Mouse (Mus musculus): Measurements from ENCODE around the gene Sertad1. TPM values are rescaled to one million over a fixed set of nuclear protein-coding genes. Genes with fewer than 3 reads are reported as not detected.

Gene Sertad1
- total RNA-seq (2021), result 1 to 10 TPM; 6.8 to 7.5 TPM
- long read RNA-seq, experiment 1, partial matches to known transcripts, result 0 of 5 reads
- long read RNA-seq, experiment 1, other reads (novel, unspliced or antisense), result 3 of 5 reads
- long read RNA-seq, experiment 2, partial matches to known transcripts, result 0 of 9 reads
- long read RNA-seq, experiment 2, other reads (novel, unspliced or antisense), result 7 of 9 reads

DNA sequence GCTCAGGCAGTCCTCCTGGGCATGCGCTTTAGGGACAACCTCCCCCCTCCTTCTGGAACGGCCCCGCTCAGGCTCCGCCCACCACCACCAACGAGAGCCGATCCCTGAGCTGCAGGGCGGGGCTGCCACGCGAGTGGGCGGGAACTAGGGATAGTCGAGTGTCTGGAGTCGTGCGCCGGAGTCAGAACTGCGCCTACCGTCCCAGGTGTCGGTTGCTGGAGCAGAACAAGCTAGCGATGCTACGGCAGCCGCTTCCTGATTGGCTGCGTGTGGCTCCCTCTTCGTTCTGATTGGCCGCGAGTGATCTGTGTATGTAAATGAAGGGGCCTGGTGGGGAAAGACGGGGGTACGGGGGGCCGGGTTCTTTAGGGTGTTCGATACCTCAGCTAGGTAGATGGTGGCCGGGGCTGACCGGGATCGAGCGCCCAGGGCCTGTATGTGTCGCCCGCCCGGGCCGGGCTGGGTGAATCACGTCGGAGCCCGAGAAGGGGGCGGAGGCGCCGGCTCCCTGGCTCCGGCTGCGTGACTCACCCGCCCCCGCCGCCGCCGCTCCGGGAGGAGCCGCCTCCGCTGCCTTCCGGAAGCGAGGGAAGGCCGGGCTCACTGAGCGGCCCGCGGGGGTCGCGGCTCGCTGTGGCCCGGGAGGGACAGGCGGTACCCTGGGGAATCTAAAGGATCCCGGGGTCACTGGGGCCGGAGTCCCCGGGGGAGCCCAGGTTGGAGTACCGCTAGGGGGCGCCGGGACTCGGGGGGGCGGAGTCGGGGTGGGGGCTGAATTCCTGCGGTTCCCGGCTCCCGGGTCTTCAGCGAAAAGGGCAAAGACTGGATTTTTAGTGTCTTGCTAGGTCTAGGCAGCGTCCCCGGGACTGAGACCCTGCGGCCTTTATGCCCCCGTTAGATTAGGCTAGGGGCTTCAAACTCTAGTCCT lies at the start of gene Sertad1:
TSS of gene Sertad1 (plus strand) at position 141 of the 928 bp plus-strand sequence.
- peak; percentile 100 for DNase-seq

DNA sequence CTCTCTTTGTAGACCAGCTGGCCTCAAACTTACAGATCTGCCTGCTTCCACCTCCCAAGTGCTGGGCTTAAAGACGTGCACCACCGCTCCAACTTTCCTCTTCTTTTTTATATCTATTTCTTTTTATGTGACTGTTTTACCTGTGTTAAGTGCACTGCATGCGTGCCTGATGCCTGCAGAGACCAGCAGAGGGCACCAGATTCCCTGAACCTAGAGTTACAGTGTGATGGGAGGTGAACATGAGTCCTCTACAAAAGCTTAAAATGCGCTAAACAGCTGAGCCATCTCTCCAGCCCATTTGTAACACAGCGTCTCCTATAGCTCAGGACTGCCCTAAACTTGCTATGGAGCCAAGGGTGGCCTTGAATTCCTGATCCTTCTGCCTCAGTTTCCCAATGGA lies 49.2 kb upstream of the Sertad1 start:
- DNase-seq, result no peak

DNA sequence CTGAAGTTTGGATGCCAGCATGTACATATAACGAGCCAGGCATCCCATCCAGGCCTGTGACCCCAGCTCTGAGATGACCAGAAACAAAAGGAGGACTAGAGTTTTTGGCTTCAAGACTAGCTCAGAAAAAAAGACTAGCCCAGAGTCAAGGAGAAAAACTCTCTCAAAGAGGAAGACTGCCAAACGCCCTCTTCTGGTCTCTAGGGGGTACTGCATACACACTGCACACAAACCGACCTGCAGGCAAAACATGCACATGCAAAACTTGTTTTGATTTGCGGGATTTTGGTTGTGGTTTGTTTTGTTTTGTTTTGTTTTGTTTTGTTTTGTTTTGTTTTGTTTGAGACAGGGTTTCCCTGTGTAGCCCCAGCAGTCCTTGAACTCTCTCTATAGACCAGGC lies 46.7 kb upstream of the Sertad1 start:
- no peak for DNase-seq

DNA sequence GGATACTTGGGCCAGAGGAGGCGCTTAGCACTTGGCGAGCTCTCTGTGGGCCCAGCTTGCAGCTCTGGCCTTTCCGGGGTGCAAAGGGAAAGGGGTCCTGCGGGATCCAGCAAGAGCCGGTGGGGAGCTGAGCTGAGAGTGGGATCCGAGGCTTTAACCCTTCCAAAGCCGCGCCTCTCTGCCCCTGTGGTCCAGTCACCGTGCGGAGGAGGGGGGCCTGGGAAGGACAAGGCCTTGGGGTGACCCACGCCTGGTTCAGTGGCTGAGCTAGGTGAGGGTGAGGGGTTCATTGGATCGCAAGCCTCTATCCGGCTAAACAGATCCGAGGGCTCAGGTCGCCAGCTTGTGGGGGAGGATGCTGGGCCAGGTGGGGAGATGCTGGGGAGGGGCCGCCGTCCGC lies 40.7 kb upstream of the Sertad1 start:
- no peak for DNase-seq

DNA sequence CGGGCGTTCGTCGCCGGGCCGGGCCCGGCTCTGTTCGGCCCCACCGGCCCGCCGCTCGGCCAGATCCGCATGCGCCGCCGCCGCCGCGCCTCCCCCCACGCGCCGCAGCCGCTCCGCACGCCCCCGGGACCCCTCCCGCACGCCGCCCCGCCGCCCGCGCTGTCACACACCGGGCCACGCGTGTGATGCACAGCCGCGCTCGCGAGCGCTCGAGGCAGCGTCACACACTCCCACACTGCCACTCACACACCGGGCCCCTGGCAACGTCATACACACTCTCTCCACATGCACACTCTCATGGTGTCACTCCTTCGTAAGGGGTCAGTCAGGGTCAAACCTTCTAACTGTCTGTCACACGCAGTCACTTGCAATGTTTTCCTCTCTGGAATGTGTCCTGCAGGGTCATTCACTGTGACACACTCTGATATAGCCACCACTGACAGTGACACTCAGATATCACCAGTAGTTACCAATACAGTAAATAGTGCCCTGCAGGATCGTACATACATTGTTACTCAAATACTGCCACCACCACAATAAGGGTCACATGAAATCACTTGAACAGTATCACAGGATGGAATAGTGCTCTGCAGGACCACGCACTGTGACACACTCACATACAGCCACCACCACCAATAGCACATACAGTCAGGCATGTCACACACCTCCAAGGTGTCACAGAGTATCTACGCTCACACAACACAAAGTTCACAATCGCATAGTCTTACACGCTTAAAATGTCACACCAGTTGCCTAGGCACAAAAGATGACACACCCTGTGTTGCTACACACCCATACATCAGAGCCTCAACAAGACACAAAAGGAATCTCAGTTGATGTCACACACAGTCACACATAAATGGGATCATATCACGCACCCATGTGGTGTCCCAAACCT lies 39.9 kb upstream of the Sertad1 start:
- DNase-seq, result no peak

DNA sequence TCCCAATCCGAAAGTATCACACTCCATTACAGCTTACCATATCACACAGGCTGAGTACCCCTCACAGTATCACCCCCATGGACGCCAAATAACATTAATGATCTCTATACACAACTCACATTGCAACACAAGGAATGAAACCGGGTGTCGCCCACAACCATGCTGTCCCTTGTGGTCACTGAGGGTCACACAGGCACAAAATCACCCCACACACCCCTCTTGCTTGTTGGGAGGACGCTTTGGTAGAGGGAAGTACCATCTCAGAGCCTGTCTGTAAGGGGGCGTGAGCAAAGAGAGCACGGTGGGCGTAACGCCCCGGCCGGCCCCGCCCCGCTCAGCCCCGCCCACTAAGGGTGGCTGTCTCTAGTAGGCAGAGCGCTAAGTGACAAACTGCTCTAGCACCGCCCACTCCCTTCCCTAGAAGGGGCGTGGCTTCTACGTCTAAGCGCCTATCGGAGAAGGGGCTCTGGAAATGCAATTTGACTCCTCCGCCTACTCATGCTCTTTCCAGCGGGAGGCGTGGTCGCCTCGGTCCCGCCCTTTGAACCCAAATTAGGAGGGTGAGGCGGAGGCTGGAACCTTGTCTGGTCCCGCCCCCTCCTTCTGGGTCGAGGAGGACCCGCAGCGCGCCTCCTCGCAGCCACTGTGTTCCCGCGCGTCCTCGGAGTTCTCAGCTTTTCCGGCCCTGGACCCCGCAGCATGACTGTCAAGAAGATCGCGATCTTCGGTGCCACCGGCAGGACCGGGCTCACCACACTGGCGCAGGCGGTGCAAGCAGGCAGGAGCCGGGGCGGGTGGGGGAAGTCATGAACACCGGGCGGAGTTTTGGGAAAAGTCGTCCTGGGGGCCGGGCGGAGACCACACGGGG lies 39.1 kb upstream of the Sertad1 start, which contains the start of the genes Sptbn4 and Blvrb:
TSS of gene Sptbn4 (minus strand) at position 268 of the 868 bp plus-strand sequence.
TSS of gene Blvrb (plus strand) at position 560 of the 868 bp plus-strand sequence.
- peak; percentile 99 for DNase-seq

DNA sequence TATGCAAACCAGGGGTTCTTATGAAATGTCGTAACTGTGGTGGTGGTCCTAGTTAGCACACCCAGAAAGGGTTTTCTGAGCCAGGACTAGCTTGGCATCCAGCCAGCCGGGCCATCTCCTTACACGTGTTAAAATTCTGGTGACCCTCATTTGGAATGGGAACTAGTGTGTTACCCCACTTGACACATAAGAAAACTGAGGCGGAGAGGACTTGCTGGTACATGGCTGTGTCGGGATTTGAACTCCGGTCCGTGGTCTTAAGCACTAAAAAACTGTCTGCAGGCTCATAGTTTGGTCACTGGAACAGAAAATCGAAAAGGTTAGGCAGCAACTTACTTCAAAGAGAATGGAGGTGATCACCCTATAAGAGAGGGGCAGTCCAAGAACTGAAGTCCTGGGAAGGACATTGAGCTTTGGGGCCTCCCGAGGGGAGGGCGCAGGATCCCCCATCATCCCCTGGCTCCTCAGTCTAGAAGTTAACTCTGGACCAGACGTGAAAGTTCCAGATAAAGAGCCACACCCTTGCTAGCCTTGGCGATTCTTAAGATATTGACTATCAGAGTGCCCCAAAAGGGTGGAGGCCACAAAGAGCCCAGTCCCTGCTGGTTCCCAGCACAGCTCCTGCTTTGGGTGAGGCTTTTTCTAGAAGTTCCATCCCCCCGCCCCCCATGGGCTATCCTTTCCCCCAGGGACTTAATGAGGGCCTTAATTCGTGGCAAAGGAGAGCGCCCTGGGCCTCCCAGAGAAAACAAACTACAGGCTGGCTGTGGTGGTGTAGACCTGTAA lies 38.1 kb upstream of the Sertad1 start:
- no peak for DNase-seq

DNA sequence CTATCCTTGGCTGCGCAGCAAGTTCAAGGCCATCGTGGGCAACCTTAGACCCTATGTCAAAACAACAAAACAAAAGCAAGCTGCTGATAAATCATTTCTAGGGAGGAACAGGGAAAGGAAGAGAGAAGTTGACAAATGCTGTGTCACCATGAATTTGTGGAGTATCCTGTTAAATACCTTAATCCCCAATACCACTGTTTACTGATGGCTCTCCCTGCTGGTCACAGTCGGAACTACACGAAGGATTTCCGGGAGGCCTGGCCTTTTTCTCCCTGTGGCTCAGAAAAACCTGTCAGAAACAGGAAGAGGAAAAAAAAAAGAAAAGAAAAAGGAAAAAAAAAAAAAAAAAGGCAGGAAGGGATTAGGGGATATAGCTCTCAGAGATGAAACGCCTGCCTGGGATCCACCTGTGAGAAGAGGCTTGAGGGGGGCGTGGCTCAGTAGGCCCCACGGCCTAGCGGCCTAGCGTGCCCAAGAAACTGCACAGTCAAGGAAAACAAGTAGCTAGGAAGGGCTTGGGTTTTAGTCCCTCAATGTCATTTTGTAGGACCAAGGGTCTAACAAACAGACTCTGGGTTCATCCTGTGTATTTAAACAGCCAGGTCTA lies 37.4 kb upstream of the Sertad1 start:
- DNase-seq, result peak; percentile 33

DNA sequence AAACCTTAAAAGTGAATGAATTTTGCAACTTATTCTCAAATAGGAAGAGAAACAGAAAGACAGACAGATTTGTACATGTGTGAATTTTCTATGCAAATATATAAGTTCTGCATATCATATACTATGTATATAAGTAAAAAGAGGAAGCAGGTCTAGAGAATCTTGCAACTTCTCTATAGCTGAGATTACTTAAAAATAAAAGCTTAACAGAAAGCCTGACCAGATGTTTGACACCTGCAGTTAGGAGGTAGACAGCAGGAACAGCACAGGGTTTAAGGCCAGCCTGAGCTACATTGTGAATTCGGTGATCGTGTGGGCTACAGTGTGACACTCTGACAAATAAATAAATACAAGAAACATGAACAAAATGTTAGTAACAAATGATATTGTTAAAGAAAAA lies 35.4 kb upstream of the Sertad1 start:
- no peak for DNase-seq

DNA sequence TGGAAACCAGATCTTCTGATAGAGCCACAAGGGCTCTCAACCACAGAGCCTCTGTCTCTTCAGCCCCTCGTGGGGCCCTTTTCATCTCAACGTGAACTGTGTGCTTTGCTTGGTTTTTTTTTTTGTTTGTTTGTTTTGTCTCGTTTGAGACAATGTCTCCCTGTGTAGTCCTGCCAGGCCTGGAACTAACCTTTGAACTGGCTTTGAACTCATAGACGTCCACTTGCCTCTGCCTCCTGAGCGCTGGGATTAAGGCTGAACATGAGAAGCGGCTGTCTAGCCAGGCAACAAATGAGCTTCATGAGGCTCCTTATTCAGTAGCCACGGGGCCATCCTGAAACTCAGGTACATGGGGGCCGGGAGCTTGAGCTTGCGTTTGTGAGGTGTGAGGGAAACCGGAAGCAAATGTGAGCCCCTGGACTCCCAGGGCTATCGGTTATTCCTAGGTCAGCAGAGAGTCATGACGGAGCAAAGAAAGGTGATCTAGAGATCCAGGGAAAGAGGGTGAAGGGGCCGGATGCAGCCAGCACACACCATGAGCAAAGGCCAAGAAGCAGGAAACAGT lies 34.4 kb upstream of the Sertad1 start:
- DNase-seq, result no peak

DNA sequence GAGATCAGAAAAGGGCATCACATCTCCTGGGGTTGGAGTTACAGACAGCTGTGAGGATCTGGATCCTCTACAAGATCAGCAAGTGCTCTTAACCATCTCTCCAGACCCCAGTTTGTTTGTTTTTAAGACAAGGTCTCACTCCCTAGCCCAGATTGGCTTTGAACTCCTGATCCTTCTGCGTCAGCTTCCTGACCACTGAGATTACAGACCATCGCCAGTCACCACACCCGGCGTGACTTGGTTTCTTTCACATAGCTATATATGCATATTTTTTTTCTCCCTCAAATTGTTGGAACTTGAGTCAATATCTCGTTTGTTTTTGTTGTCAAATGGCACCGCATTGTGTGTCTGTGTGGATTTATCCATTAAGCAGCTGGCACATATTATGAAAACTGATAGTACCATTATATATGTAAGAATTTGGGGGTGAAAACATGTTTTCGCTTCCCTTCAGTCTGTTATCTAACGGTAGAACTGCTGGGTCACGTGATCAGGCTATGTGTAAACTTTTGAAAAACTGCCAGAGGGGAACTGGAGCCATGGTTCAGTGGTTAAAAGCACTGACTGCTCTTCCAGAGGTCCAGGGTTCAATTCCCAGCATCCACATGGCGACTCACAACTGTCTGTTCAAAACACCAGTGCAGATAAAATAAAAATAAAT lies 32.1 kb upstream of the Sertad1 start:
- no peak for DNase-seq

DNA sequence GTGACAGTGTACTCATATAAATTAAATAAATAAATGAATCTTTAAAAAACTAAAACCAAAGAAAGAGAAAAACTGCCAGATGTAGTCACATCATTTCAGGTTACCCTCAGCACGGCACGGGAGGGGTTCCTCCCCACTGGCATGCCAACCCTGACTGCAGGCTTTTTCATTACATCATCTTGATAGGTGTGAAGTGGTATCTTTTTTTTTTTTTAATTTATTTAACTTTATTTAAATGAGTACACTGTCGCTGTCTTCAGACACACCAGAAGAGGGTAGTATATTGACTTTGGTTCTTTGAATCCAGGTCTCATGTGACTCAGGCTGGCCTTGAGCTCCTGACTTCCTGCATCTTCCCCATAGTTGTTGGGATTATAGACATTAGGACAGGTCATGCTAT lies 31.4 kb upstream of the Sertad1 start:
- DNase-seq, result no peak

DNA sequence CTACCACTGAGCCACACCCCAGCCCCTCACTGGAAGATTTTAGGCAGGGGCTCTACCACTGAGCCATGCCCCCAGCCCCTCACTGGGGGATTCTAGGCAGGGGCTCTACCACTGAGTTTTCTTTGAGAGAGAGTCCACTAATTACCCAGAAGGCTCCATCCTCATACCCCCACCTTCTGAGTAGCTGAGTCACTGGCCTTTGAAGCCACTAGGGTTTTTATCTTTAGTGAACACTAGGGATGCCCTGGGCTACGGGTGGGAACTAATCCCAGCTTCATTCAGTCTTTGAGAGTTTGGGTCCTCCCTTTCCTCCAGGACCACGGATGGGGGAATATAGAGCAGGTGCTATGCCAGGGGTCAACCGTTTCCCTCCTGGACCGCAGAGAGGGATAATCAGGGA lies 28.1 kb upstream of the Sertad1 start:
- no peak for DNase-seq

DNA sequence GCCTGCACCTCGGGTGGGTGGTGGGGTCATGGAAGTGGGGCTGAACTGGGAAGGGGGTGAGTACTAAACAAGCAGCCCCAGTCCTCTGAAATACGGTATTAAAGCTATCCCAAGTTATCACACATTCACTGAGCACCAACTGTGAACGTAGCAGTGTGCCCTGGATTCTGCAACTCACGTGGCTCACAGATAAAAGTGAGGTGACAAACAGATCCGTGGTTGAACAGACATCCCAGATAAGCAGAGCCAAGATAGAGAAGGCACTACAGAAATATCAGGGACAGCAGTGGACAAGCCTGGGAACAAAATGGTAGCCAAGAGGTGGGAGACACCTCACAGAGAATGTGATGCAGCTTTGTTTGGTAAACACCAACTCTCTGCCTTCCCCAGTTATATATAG lies 27.1 kb upstream of the Sertad1 start:
- no peak for DNase-seq

DNA sequence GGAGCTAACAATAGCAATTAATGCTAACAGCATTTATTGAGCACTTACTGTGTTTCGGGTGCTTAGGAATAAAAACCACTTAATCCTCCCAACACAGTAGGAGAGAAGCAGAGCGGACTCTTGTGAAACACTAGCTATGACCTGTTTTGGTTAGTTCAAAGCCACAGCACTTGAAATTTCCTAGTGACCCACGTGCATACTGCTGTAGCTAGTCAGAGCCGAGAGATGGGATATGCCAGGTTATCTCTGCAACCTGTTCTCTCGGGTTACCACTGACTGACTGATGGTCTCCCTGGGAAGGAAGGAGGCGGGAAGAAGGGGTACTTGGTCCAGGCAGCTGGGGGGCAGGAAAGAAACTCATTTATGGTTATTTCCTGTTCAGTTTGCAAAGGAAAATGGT lies 26.2 kb upstream of the Sertad1 start:
- no peak for DNase-seq

DNA sequence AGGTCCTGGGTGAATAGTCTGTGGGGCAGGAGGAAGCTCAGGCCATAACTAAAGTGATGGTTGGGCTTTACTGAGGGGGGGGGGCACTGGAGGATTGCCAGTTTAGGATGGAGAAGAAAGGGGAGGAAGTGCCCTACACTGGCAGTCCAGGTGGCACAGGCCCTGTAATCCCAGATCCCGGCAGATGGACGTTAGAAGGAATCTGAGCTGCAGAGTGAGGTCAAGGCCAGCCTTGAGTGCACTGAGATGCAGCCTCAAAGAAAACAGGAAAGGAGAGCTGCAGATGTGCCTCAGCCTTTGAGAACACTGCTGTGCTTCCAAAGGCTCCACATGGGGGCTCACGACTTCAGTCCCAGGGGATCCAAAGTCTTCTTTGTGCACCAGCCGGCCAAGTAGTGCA lies 19.1 kb upstream of the Sertad1 start:
- DNase-seq, result no peak

DNA sequence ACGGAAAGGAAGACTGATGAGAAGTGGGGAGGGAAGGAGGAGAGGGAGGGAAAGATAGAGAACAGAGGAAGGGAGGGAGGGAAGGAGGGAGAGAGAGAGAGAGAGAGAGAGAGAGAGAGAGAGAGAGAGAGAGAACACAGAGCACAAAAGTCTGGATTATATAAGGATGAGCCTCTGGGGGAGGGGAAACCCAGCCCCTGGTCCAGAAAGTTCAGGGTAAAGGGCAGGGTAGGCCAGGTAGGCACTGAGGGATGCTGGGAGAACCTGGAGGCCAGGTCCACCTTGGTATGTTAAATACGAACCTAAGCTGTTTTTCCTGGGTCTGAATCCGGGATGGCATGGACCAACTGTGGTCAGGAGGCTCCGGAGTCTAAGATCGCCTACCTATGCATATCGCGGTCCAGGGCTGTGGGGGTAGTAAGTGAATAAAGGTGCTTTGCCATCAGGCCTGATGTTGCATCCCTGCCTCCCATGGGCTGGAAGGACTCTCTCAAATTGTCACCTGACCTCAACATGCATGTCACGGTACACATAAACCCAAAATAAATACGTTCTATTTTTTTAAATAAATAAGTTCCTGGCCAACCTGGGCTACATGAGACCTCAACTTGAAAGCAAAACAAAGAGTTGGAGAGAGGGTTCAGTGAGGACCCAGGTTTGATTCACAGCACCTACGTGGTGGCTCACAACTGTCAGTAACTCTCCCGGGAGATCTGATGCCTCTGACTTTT lies 15.2 kb upstream of the Sertad1 start:
- no peak for DNase-seq

DNA sequence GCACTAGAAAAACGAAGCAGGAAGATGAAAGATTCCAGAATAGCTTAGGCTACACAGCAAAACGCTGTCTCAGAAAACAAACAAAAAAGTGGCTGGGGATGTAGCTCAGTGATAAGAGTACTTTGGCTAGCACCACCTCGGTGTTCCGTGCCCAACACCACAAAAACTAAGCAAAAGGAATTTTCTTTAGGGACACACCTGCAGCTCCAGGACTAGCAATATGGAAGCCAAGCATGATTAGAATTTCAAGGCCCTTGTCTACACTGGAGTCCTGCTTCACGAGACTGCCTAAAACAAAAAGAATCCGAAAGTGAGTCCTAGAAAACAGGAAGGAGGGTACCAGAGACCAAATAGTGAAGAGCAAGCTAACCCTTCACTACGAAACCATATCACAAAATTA lies 14.1 kb upstream of the Sertad1 start:
- DNase-seq, result no peak

Measured in gastrocnemius, postnatal 25 days (tissue).